Mouse (Mus musculus) heart, embryonic 11.5 days (tissue): ENCODE data around the gene H2afj. TPM values are rescaled to one million over a fixed set of nuclear protein-coding genes. Genes with fewer than 3 reads are reported as not detected.

Experiments used
- ATAC-seq: fragments of 200-750 bp; cut with Nextera tagmentation; replicated peaks from 2 replicates; pipeline ENCODE4 v1.8.0; 2017; ENCODE audit warnings: moderate library complexity; ENCODE audit not compliant: insufficient number of reproducible peaks, low FRiP score, low TSS enrichment
- H3K27ac ChIP-seq: fragments of 300-500 bp; sonication (generic); 2 replicates; pipeline ENCODE4 v1.5.1; 2014; ENCODE audit warnings: mild to moderate bottlenecking, low read depth, low read length
- H3K27me3 ChIP-seq: fragments of 300-500 bp; sonication (generic); 2 replicates; pipeline ENCODE4 v1.6.1; 2014; ENCODE audit warnings: mild to moderate bottlenecking, low read length, mixed read lengths; ENCODE audit not compliant: control insufficient read depth, insufficient read depth
- H3K36me3 ChIP-seq: fragments of 300-500 bp; sonication (generic); 2 replicates; pipeline ENCODE4 v1.6.1; 2014; ENCODE audit warnings: mild to moderate bottlenecking, low read length, moderate library complexity, mixed read lengths; ENCODE audit not compliant: control insufficient read depth, insufficient read depth
- H3K4me1 ChIP-seq: fragments of 300-500 bp; sonication (generic); 2 replicates; pipeline ENCODE4 v1.6.1; 2014; ENCODE audit warnings: low read length; ENCODE audit not compliant: control insufficient read depth, insufficient read depth
- H3K4me2 ChIP-seq: fragments of 300-500 bp; sonication (generic); 2 replicates; pipeline ENCODE4 v1.6.1; 2014; ENCODE audit warnings: mild to moderate bottlenecking, moderate library complexity
- H3K4me3 ChIP-seq: fragments of 300-500 bp; sonication (generic); 2 replicates; pipeline ENCODE4 v1.5.1; 2014; ENCODE audit warnings: low read depth, low read length
- H3K9ac ChIP-seq: fragments of 300-500 bp; sonication (generic); 2 replicates; pipeline ENCODE4 v1.6.1; 2014; ENCODE audit warnings: mild to moderate bottlenecking, low read depth, low read length, moderate library complexity
- H3K9me3 ChIP-seq: fragments of 300-500 bp; sonication (generic); replicated peaks from 2 replicates; pipeline ENCODE4 v1.6.1; 2016; ENCODE audit warnings: low read length; ENCODE audit not compliant: control insufficient read depth
- WGBS: fragments of 180-500 bp; shearing (Covaris S2); extraction: QIAGEN DNeasy Blood & Tissue Kit; methylation state at CpG from one replicate; pipeline ENCODE4 v1.1.7; 2014; ENCODE audit not compliant: insufficient replicate concordance; 5-methylcytosine and 5-hydroxymethylcytosine counted together
- polyA plus RNA-seq: library from polyadenylated mRNA; unstranded; fragments of >200 nt; fragmentation: Nextera tagmentation; extraction: Ambion mirVana; gene quantifications from 2 replicates; pipeline ENCODE4 v1.2.1, GENCODE M21; 2014

Gene H2afj
- polyA plus RNA-seq, 1 experiment from 2014 or later = 91.1 TPM

DNA sequence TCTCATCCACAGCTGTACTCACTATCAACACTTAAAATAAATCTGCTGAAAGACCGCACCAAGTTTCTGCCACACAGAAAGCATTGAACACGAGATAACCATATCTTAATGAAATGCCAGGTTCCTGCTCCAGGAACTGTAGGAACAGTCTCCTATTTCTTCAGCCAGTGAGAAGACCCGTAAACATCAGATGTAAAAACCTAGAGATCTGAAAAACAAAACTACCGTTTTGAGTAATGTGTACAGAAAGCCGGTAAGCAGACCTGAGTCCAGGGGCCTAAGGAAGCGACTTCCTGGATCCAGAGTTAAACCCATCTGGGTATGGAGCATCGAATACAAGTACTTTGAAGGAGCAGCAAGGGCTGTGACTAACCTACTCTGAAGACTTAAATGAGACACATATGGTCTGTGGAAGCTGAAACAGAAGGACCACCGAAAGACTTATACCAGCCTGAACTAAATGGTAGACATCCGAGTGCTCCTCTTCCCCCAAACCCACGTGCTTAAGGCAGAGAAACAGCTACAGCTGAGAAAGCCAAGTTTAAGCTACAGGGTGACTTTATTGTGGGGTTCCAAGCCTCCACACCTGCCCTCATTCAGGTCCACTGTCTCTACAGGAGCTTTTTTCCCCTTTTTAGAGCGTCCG, 4.8 kb upstream of the H2afj start:
- no peaks in the 10 kb centered on the region for H3K36me3 ChIP-seq
- peak overlapping the region; percentile 100 for H3K27ac ChIP-seq
- no peak for ATAC-seq
- WGBS = 11% methylated on average over 12 of the region's 12 CpGs
- H3K9ac ChIP-seq = peak overlapping the region; percentile 99
- H3K4me2 ChIP-seq = peak overlapping the region; percentile 95
- peak overlapping the region; percentile 75 for H3K4me3 ChIP-seq
- H3K4me1 ChIP-seq = peaks cover 3% of the 10 kb centered on the region
- H3K9me3 ChIP-seq = no peaks in the 10 kb centered on the region
- no peaks in the 10 kb centered on the region for H3K27me3 ChIP-seq

DNA sequence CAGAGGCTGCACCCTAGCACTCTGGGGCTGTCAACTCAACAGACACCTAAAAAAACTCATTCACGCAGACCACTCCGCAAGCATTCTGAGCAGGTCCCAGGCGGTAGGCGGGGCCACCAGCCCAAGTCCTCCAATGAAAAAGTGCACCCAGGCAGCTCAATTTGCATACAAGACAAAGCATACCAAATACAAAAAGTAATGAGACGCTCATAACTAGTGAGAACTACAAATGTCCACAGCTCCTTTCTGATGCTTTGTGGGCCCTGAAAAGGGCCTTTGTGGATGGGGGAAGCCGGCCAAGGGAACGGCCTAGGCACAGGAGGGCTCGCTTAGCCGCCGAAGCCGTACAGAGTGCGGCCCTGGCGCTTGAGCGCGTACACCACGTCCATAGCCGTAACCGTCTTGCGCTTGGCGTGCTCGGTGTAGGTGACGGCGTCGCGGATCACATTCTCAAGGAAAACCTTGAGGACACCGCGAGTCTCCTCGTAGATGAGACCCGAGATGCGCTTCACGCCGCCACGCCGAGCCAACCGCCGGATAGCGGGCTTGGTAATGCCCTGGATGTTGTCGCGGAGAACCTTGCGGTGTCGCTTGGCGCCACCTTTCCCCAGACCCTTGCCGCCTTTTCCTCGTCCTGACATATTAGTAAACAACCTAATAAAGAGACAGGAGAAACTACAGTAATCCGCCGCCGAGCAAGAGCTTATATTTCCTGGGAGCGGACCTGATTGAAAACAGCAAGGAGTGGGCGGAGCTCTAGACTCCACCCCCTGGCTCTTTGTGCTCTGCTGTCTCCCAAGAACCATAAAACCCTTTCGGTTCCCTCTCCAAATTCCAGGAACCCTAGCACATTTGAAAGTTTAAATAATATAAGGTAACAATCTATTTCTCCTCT, 4.1 kb upstream of the H2afj start, which contains the start of gene Hist4h4:
Gene Hist4h4, minus strand, starts transcription at position 677 of the 895 bp plus-strand sequence.
- peak within 1 kb of the TSS; percentile 100 for H3K27ac ChIP-seq
- under 1% methylated on average over 50 of the region's 50 CpGs for WGBS
- H3K27me3 ChIP-seq = no peaks in the 10 kb centered on the region
- peak within 1 kb of the TSS; percentile 99 for H3K9ac ChIP-seq
- H3K4me3 ChIP-seq = peak within 1 kb of the TSS; percentile 75
- no peaks in the 10 kb centered on the region for H3K9me3 ChIP-seq
- ATAC-seq = peak; percentile 73
- H3K4me1 ChIP-seq = peaks cover 3% of the 10 kb centered on the region
- H3K4me2 ChIP-seq = peak within 1 kb of the TSS; percentile 95
- no peaks in the 10 kb centered on the region for H3K36me3 ChIP-seq

GRCm38 (mm10) chr6:136804705-136805408, 3.2 kb upstream of the H2afj start:
- Histone ChIP-seq H3K9ac (peak overlapping the region; percentile 99), H3K4me3 (peak overlapping the region; percentile 75), H3K27me3 (no peaks in the 10 kb centered on the region), H3K27ac (peak overlapping the region; percentile 100), H3K9me3 (no peaks in the 10 kb centered on the region), H3K36me3 (no peaks in the 10 kb centered on the region), H3K4me2 (peak overlapping the region; percentile 95), H3K4me1 (peaks cover 11% of the 10 kb centered on the region)
- ATAC-seq = no peak
- WGBS = 32% methylated on average over 9 of the region's 9 CpGs

GRCm38 (mm10) chr6:136805409-136805775, 2.7 kb upstream of the H2afj start:
- Histone ChIP-seq H3K36me3 (no peaks in the 10 kb centered on the region), H3K4me1 (peaks cover 12% of the 10 kb centered on the region), H3K4me2 (no peak overlapping the region), H3K9ac (no peak overlapping the region), H3K4me3 (no peak overlapping the region), H3K27ac (0 out of 2 replicates have a peak overlapping the region, but pooled peaks have one; percentile 100), H3K27me3 (no peaks in the 10 kb centered on the region), H3K9me3 (no peaks in the 10 kb centered on the region)
- ATAC-seq = no peak
- WGBS = 88% methylated on average over 1 of the region's 1 CpGs

DNA sequence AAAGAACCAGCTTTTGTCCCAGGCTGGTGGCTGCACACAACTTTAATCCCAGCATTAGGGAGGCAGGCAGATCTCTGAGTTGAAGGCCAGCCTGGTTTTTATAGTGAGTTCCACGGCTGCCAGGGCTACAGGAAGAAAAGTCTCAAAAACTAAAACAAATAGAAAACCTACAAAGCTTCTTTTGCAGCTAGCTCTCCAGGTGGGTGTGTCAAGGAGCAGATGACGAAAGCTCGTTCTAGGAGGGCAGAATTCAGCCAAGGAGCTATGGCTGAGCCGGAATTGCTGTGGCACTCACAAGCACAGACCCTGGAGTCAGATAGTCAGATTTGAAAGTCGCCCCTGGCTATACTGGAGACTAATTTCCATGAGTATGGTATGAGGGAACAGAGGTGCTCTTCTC, 1.2 kb upstream of the H2afj start:
- WGBS = 64% methylated on average over 5 of the region's 5 CpGs
- ATAC-seq = no peak
- no peaks in the 10 kb centered on the region for H3K36me3 ChIP-seq
- H3K4me3 ChIP-seq = no peak overlapping the region
- H3K4me1 ChIP-seq = peaks cover 12% of the 10 kb centered on the region
- H3K27me3 ChIP-seq = no peaks in the 10 kb centered on the region
- no peak overlapping the region for H3K27ac ChIP-seq
- H3K4me2 ChIP-seq = peak overlapping the region; percentile 69
- 0 out of 2 replicates have a peak overlapping the region, but pooled peaks have one; percentile 28 for H3K9ac ChIP-seq
- no peaks in the 10 kb centered on the region for H3K9me3 ChIP-seq

DNA sequence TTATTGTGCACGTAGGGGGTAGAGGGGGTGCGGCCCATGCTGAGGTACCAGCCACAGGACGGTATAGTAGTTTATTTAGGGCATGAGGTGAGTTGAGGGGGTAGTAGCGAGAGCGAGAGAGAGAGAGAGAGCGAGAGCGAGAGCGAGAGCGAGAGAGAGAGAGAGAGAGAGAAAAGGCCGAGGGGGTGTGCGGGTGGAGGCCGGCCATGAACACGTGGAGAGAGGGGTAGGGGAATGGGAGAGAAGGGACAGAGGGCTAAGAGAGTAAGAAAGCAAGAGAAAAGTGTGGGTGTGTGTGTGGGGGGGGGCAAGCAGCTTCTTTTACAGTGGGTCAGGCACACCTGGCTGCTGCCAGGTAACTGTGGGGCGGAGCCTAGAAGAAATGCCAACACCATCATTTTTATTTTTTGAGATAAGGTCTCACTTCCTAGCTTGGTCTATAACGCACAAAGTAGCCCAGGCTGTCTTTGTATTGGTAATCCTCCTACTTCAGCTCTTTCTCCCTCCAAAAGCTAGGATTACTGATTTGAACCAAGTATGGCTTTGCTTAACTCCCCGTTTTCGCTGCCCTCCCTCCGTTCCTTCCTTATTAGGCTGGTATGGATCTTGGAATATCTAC, 540 bp upstream of the H2afj start:
- no peak for ATAC-seq
- Histone ChIP-seq H3K36me3 (no peaks in the 10 kb centered on the region), H3K27me3 (no peaks in the 10 kb centered on the region), H3K27ac (peak overlapping the region; percentile 37; the same call in 1 of the 2 replicates), H3K4me1 (peaks cover 12% of the 10 kb centered on the region), H3K9ac (peak overlapping the region; percentile 52), H3K4me2 (peak overlapping the region; percentile 69), H3K9me3 (no peaks in the 10 kb centered on the region), H3K4me3 (peak overlapping the region; percentile 87)
- WGBS = 19% methylated on average over 18 of the region's 18 CpGs

DNA sequence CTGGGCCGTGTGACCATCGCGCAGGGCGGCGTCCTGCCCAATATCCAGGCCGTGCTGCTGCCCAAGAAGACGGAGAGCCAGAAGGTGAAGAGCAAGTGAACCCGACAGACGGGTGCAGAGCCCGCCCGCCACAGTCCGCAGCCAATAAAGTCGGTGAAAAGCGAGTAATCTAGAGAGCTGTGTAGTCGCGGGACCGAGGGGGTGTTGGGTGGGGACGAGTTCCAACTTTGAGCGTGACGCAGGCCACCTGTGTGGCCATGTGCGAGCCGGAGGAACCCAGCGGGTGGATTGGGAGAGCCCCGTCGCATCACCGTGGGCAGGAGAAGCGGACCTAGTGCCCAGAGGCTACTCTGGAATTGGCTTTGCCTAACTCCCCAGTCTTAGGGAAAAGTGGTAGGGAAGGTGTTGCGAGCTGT, 595 bp downstream of the H2afj start:
- peaks cover 5% of the 10 kb centered on the region; the same call in 1 of the 2 replicates for H3K36me3 ChIP-seq
- under 1% methylated on average over 28 of the region's 28 CpGs for WGBS
- H3K4me1 ChIP-seq = peaks cover 9% of the 10 kb centered on the region
- peak overlapping the region; percentile 93 for H3K4me2 ChIP-seq
- H3K27me3 ChIP-seq = no peaks in the 10 kb centered on the region
- ATAC-seq = peak; percentile 9; the same call in 1 of the 2 replicates
- H3K4me3 ChIP-seq = peak overlapping the region; percentile 87
- H3K27ac ChIP-seq = no peak overlapping the region
- no peaks in the 10 kb centered on the region for H3K9me3 ChIP-seq
- H3K9ac ChIP-seq = peak overlapping the region; percentile 78

DNA sequence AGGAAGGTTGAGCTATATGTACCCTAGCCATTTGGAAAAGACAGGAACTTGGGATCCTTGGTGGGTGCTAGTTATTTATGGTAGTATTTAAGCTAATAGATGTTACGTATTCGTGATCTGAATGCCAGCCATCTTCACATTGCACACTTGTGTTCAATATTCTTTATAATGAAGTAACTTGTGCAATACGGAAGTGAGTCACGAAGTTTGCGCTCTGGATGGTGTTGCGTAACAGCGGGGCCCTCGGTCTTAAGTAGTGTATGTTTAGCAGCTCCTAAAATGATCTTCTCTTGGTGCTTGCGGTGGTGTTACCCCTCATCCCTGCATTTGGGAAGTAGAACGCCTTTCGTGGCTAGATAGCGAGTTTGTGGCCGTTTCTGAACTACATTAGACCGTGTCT, 1.0 kb downstream of the H2afj start:
- H3K4me2 ChIP-seq = peak overlapping the region; percentile 93

More for the DNA sequence above, 1.0 kb downstream of the H2afj start:
- no peak for ATAC-seq
- 22% methylated on average over 14 of the region's 14 CpGs for WGBS
- peak overlapping the region; percentile 78 for H3K9ac ChIP-seq
- H3K4me3 ChIP-seq = peak overlapping the region; percentile 87
- no peaks in the 10 kb centered on the region for H3K27me3 ChIP-seq
- H3K4me1 ChIP-seq = peaks cover 9% of the 10 kb centered on the region
- peaks cover 8% of the 10 kb centered on the region; the same call in 1 of the 2 replicates for H3K36me3 ChIP-seq
- no peaks in the 10 kb centered on the region for H3K9me3 ChIP-seq
- no peak overlapping the region for H3K27ac ChIP-seq
